Mouse (Mus musculus): ENCODE results near the gene Ddx19b. TPM values are rescaled to one million over a fixed set of nuclear protein-coding genes. Genes with fewer than 3 reads are reported as not detected.
"Not testable (repeated sequence)": the region's sequence is repeated elsewhere in the genome, so short reads cannot be mapped to it uniquely, and the experiment has no call there.

Gene Ddx19b
- total RNA-seq, 1 experiment from 2014 or later, result 10.5 TPM

DNA sequence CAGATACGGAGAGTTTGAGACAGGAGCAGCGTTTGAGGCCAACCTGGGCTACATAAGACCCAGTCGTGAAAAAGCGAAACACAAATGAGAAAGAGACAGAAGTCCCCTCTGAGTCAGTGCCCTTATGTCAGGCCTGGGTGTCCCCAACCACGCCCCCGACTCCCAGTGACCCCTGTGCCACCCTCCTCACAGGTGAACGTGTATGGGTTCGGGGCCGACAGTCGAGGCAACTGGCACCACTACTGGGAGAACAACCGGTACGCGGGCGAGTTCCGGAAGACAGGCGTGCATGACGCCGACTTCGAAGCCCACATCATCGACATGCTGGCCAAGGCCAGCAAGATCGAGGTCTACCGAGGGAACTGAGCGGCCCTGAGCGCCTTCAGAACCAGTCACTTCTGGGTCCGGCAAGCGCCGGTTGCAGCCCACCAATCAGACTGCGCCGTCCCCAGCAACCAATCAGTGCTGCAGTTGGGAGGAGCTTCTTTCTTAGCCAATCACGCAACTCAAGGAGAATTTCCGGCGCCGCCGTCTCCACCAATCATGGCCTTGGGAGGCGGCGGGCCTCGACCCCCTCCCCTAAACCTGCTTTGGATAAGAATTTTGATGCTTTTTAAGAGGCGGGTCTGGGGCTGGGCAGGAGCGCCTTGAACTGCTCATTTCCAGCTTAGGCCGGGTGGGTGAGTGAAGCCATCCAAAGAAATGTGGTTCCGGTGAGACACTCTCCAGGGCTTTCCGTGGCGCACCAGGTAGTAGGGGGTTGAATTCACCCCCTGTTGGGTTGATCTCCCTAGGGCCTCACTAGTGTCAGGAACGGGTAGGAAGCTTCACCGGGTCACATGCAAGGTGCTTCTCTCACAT is 61.4 kb downstream of the Ddx19b start:
- peak; percentile 95 for ATAC-seq (ENCODE audit: extremely low read depth, insufficient number of reproducible peaks, low FRiP score, poor library complexity, severe bottlenecking)

DNA sequence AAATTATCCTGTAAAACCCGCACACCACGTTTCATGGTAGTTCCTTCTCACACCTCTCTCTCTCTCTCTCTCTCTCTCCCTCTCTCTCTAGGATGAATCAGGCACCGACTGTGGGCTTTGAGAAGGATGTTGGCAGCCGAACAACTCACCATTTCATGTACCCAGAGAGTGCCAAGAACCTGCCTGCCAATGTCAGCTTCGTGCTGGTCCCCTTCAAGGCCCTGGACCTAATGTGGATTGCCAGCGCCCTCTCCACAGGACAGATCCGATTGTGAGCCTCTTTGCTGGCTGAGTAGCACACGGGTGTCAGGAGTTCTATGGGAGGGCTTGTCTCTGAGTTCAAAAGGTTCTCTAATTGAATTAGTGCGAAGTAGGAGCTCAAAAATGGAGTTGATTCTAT is 64.2 kb downstream of the Ddx19b start:
- no peak for ATAC-seq (ENCODE audit: extremely low read depth, insufficient number of reproducible peaks, low FRiP score, poor library complexity, severe bottlenecking)

DNA sequence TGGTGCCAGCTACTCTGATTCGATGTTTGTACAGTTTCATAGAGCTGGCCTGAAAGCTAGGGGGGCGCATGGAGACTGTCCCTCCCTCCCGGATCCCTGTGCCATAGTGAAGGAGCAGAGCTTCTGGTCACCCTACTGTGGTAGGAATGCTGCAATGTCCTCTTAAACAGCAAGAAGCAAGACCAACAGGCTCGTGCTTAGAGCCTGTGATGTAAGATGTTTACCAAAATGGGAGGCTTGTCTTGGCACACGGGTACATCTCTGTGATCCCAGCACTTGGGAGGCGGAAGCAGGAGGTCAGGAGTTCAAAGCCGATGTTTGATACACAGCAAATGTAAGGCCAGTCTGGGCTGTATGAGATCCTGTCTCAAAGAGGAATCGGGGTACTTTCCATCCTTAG is 65.0 kb downstream of the Ddx19b start:
- no peak for ATAC-seq (ENCODE audit: extremely low read depth, insufficient number of reproducible peaks, low FRiP score, poor library complexity, severe bottlenecking)

GRCm38 (mm10) chr8:110965594-110965993 is 66.0 kb downstream of the Ddx19b start:
- ATAC-seq (ENCODE audit: extremely low read depth, insufficient number of reproducible peaks, low FRiP score, poor library complexity, severe bottlenecking), result no peak

GRCm38 (mm10) chr8:110964666-110965065 is 66.9 kb downstream of the Ddx19b start:
- ATAC-seq (ENCODE audit: extremely low read depth, insufficient number of reproducible peaks, low FRiP score, poor library complexity, severe bottlenecking), result no peak

DNA sequence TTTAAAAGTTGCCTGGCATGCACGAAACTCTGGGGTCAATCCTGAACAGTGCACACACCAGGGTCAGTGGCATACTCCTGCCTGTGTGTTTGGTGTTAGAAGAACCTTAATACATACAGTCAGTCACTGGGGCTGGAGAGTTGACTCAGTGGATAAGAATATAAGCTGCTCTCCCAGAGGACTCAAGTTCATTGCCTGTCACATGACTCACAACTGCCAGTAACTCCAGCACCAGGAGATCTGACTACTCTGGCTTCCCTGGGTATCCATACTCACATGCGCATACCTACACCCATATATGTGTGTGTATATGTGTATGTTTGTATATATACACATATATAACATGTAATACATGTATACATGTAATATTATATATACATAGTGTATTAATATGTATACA is 68.5 kb downstream of the Ddx19b start:
- ATAC-seq (ENCODE audit: extremely low read depth, insufficient number of reproducible peaks, low FRiP score, poor library complexity, severe bottlenecking), result no peak

DNA sequence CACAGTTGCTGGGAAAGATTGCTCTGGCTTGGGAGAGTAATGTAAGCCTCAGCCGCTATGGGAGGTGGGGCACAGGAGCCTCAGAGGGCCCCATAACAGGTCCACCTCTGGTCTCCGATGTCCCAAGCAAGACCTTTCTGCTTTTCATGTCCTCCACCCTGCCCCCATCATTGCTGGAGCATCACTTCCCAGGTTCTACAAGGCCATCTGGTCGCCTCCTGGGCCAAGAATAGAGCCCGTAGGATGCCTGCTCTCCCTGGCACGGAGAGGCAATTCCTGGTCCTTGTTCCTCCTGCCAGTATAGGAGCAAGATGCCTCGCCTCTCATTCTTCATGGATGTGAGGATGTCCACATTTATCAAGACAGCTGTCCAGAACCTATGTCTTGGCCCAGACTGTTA is 71.6 kb downstream of the Ddx19b start:
- ATAC-seq (ENCODE audit: extremely low read depth, insufficient number of reproducible peaks, low FRiP score, poor library complexity, severe bottlenecking), result no peak

- ATAC-seq (ENCODE audit: extremely low read depth, insufficient number of reproducible peaks, low FRiP score, poor library complexity, severe bottlenecking), result no peak
These were observed 72.3 kb downstream of the Ddx19b start for GRCm38 (mm10) chr8:110959071-110959780.

DNA sequence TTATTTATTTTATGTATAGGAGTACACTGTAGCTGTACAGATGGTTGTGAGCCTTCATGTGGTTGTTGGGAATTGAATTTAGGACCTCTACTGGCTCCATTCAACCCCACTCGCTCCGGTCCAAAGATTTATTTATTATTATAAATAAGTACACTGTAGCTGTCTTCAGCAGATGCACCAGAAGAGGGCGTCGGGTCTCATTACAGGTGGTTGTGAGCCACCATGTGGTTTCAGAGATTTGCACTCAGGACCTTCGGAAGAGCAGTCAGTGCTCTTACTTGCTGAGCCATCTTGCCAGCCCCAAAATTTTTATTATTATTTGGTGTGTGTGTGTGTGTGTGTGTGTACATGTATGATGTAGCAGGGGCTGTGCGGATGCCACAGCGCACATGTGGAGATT is 73.0 kb downstream of the Ddx19b start:
- ATAC-seq (ENCODE audit: extremely low read depth, insufficient number of reproducible peaks, low FRiP score, poor library complexity, severe bottlenecking), result not testable (repeated sequence)

GRCm38 (mm10) chr8:110958135-110958534 is 73.4 kb downstream of the Ddx19b start:
- no peak for ATAC-seq (ENCODE audit: extremely low read depth, insufficient number of reproducible peaks, low FRiP score, poor library complexity, severe bottlenecking)

DNA sequence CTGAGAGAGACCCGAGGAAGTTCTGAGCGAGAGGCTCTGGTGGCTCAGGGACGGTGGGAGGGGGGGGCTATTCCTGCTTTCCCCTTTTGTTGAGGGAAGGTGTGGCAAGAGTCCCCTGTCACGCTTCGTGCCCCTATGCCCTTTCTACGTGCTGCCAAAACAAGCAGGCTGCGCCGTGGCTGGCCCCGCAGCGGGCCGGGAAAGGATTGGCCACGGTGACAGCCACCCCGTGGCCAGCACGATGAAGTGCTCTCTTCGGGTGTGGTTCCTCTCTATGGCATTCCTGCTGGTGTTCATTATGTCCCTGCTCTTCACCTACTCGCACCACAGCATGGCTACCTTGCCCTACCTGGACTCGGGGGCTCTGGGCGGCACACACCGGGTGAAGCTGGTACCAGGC is 74.1 kb downstream of the Ddx19b start:
- no peak for ATAC-seq (ENCODE audit: extremely low read depth, insufficient number of reproducible peaks, low FRiP score, poor library complexity, severe bottlenecking)

DNA sequence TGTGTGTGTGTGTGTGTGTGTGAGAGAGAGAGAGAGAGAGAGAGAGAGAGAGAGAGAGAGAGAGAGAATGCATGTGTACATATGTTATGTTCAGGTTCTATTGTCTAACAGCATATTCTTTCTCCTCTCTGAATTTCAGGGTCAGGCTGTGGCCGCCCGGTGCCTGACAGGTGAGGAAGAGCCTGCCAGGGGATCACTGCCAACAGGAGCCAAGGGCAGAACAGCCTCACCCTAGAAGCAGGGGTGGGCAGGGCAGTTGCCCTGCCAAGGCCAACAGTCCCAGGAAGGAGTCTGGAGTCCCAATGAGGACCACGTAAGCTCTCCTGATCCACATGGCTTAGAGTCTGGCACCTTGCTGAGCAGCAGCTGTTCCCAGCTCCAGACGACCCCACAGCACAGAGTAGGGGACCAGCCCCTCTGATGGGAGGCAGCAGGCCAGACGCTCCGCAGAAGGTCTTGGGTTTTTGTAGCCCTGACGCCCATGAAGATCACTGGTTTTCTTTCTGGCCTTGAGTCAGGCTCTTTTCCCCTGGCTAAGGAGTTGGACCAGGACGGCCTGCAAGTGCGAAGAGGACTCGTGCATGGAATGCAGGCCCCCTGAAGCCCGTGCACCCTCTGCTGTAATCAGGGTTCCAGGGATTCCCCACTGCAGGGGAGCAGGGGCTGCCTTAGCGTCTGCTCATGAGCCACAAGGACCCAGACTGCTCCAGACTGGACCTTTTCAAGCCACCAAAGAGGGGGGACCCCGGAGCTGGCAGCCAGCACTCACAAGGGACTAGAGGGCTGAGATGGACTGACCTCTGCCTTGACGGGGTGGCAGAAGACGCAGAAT is 74.7 kb downstream of the Ddx19b start:
- no peak for ATAC-seq (ENCODE audit: extremely low read depth, insufficient number of reproducible peaks, low FRiP score, poor library complexity, severe bottlenecking)

GRCm38 (mm10) chr8:110954776-110955175 is 76.8 kb downstream of the Ddx19b start:
- peak; percentile 78 for ATAC-seq (ENCODE audit: extremely low read depth, insufficient number of reproducible peaks, low FRiP score, poor library complexity, severe bottlenecking)

Other genes with a start within 250 kb of the Ddx19b start
- not detected in 2 replicates for gene Il34, start 225.8 kb downstream of the Ddx19b start, total RNA-seq (2017)
- gene Cog4, start 185.2 kb downstream of the Ddx19b start, total RNA-seq (2017), result 53.1 and 57.5 TPM in 2 replicates
- gene Sf3b3, start 185.0 kb downstream of the Ddx19b start, total RNA-seq (2017), result 109 and 110 TPM in 2 replicates
- gene Fuk, start 129.3 kb downstream of the Ddx19b start, total RNA-seq (2017), result 9.3 and 9.8 TPM in 2 replicates
- gene St3gal2, start 111.8 kb downstream of the Ddx19b start, total RNA-seq (2017), result 3.1 and 6.3 TPM in 2 replicates
- gene Ddx19a, start 34.0 kb downstream of the Ddx19b start, total RNA-seq (2017), result 21.4 and 21.6 TPM in 2 replicates
- gene Aars, start 1.4 kb upstream of the Ddx19b start, total RNA-seq (2017), result 19.9 and 25.2 TPM in 2 replicates
- 9.5 and 9.8 TPM in 2 replicates for gene Exosc6, start 24.6 kb upstream of the Ddx19b start, total RNA-seq (2017)
- not detected in 2 replicates for gene Clec18a, start 60.7 kb upstream of the Ddx19b start, total RNA-seq (2017)
- 21.0 and 23.5 TPM in 2 replicates for gene Pdpr, start 62.9 kb upstream of the Ddx19b start, total RNA-seq (2017)
- 51.2 and 67.6 TPM in 2 replicates for gene Glg1, start 227.5 kb upstream of the Ddx19b start, total RNA-seq (2017)

Data from neutrophil, adult 5-6 weeks (primary cell).